Mouse (Mus musculus): Measurements from ENCODE around the gene Limk1. TPM values are rescaled to one million over a fixed set of nuclear protein-coding genes. Genes with fewer than 3 reads are reported as not detected.

Gene Limk1
- polyA plus RNA-seq, 1 experiment from 2014 or later: 5.3 TPM

DNA sequence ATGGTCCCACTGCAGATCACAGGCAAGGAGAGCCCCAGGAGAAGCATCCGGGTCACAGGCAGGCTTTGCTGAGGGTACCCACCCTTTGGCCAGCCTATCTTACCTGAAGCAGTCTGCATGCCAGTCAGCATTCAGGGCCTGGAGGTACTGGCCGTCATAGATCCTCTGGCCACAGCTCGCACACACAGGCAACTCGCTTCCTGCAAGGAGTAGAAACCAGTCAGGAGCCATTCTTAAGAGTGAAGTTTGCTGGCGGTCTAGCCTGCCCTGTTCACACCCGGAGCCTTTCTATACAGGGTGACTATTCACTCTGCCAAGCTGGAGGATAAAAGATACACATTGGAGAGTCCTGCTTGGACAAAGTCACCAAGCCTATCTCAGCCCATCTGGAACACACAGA lies 1.9 kb downstream of the Limk1 start:
- WGBS: 92% methylated on average over 6 of the region's 6 CpGs
- H3K27ac ChIP-seq (ENCODE audit: low read depth): no peak overlapping the region
- 0 out of 2 replicates have a peak, but pooled peaks cover 10% of the 10 kb centered on the region for H3K36me3 ChIP-seq (ENCODE audit: control insufficient read depth, insufficient read depth, low read length)
- no peaks in the 10 kb centered on the region for H3K27me3 ChIP-seq (replicated peaks; ENCODE audit: control insufficient read depth, insufficient read depth, low read length)
- no peak for DNase-seq (ENCODE audit: low spot score)
- peaks cover 7% of the 10 kb centered on the region; the same call in 1 of the 2 replicates for H3K4me1 ChIP-seq (replicated peaks; ENCODE audit: control insufficient read depth, insufficient read depth, low read length)
- H3K4me3 ChIP-seq (ENCODE audit: low read depth, low read length): no peak overlapping the region
- ATAC-seq (replicated peaks; ENCODE audit: low FRiP score, low TSS enrichment, low read depth): no peak
- no peak overlapping the region for H3K4me2 ChIP-seq (ENCODE audit: low read length)
- H3K9me3 ChIP-seq (ENCODE audit: control insufficient read depth, low read length): no peaks in the 10 kb centered on the region
- no peak overlapping the region for H3K9ac ChIP-seq (ENCODE audit: low read length)

DNA sequence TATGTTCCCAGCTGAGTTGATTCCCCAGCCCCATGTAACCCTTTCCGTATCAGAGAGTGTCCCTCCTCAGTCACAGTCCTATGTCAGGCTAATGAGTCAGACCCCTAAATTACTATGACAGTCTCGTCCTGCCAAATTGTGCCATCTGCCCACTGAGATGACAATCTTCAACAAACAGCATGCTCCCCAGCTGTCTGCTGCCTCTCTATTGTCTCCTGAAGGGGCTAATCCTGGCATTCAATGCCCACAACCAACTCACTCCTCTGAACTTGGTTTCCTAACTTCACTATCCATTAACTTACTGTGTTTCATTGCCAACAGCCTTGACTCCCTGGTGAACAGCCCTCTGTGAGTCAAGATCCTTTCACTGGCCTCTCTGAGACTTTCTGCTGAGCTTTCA lies 4.0 kb downstream of the Limk1 start:
- Histone ChIP-seq H3K27ac (ENCODE audit: low read depth) (no peak overlapping the region), H3K4me2 (ENCODE audit: low read length) (no peak overlapping the region), H3K36me3 (ENCODE audit: control insufficient read depth, insufficient read depth, low read length) (0 out of 2 replicates have a peak, but pooled peaks cover 10% of the 10 kb centered on the region), H3K4me1 (replicated peaks; ENCODE audit: control insufficient read depth, insufficient read depth, low read length) (peaks cover 22% of the 10 kb centered on the region), H3K4me3 (ENCODE audit: low read depth, low read length) (no peak overlapping the region), H3K9me3 (ENCODE audit: control insufficient read depth, low read length) (no peaks in the 10 kb centered on the region), H3K9ac (ENCODE audit: low read length) (no peak overlapping the region), H3K27me3 (replicated peaks; ENCODE audit: control insufficient read depth, insufficient read depth, low read length) (no peaks in the 10 kb centered on the region)
- no peak for ATAC-seq (replicated peaks; ENCODE audit: low FRiP score, low TSS enrichment, low read depth)
- no peak for DNase-seq (ENCODE audit: low spot score)
- WGBS: 73% methylated on average over 2 of the region's 2 CpGs

DNA sequence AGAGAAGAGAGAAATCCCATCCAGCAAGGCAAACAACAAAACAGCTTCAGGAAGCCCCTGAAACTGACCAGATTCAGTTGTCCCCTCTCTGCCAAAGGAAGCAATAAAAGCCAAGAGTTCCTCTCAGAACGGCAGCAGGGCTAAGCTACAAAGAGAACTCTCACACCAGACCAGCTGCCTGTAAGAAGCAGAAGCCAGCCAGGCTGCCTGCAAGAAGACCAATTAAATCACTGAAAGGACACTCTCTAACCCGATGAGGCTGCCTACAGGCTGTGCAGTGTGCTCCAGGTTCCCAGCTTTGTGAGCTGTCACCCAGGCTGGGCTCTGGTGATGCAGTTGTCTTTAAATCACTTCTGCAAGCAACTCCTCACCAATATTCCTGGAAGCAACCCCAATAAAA lies 4.6 kb downstream of the Limk1 start:
- Histone ChIP-seq H3K9me3 (ENCODE audit: control insufficient read depth, low read length) (no peaks in the 10 kb centered on the region), H3K9ac (ENCODE audit: low read length) (no peak overlapping the region), H3K36me3 (ENCODE audit: control insufficient read depth, insufficient read depth, low read length) (0 out of 2 replicates have a peak, but pooled peaks cover 10% of the 10 kb centered on the region), H3K4me3 (ENCODE audit: low read depth, low read length) (no peak overlapping the region), H3K27ac (ENCODE audit: low read depth) (no peak overlapping the region), H3K4me2 (ENCODE audit: low read length) (no peak overlapping the region), H3K4me1 (replicated peaks; ENCODE audit: control insufficient read depth, insufficient read depth, low read length) (peaks cover 22% of the 10 kb centered on the region), H3K27me3 (replicated peaks; ENCODE audit: control insufficient read depth, insufficient read depth, low read length) (no peaks in the 10 kb centered on the region)
- DNase-seq (ENCODE audit: low spot score): no peak
- ATAC-seq (replicated peaks; ENCODE audit: low FRiP score, low TSS enrichment, low read depth): no peak
- 52% methylated on average over 2 of the region's 2 CpGs for WGBS

DNA sequence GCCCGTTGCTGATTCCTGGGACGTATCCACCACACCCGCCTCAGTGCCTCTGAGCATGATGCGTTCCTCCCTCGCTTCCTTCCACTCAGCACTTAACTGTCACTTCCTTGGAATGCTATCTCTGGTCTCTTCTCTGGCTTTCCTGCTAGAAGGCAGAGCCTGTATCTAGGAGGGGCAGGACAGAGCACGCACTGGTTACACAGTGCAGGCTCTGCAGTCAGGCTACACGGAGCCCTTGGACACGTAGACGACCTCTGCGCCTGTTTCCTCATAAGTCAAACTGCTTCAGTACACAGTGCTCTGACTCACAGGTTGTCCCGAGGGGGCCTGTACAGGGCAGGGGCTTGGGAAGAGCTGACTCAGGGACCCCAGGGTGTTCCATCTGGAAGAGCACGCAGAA lies 8.2 kb downstream of the Limk1 start:
- Histone ChIP-seq H3K4me1 (replicated peaks; ENCODE audit: control insufficient read depth, insufficient read depth, low read length) (peaks cover 39% of the 10 kb centered on the region), H3K9me3 (ENCODE audit: control insufficient read depth, low read length) (no peaks in the 10 kb centered on the region), H3K9ac (ENCODE audit: low read length) (no peak overlapping the region), H3K4me2 (ENCODE audit: low read length) (peak overlapping the region; percentile 12; the same call in 1 of the 2 replicates), H3K4me3 (ENCODE audit: low read depth, low read length) (no peak overlapping the region), H3K36me3 (ENCODE audit: control insufficient read depth, insufficient read depth, low read length) (0 out of 2 replicates have a peak, but pooled peaks cover 1% of the 10 kb centered on the region), H3K27me3 (replicated peaks; ENCODE audit: control insufficient read depth, insufficient read depth, low read length) (no peaks in the 10 kb centered on the region), H3K27ac (ENCODE audit: low read depth) (0 out of 2 replicates have a peak overlapping the region, but pooled peaks have one; percentile 9)
- WGBS: 36% methylated on average over 12 of the region's 12 CpGs
- ATAC-seq (replicated peaks; ENCODE audit: low FRiP score, low TSS enrichment, low read depth) (no peak; the same call in 1 of the 2 replicates), DNase-seq (ENCODE audit: low spot score) (no peak)

DNA sequence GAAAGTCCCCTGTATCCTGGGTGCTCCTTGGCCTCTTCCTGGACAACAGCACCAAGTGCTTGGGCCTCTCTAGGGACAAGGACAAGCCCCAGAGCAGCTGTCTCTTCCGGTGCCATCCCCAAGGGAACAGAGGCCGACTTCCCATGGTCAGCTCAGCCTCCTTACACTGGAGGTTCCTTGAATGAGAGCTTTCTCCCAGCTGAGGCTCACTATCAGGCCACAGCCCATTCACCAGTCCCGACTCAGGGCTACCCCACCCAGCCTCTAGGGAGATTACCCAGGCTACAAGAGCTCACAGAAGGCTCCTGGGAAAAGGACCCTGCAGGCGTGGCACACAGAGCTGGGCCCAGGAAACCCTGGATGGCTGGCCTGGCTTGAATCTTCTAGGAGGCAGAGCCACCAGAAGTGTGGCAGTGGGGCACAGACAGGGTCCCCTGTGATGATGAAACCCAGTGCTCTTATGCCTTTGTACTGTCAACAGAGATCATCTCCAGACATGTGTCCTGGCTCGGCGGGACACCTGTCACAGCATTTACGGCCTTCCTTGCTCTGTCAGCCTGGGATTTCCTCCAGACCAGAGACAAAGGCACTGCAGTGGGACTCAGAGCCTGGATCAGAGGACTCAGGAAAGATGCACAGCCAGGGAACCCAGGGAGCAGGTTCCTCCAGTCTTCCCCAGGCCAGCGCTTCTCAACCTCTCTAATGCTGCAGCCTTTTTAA lies 9.4 kb downstream of the Limk1 start:
- Histone ChIP-seq H3K27me3 (replicated peaks; ENCODE audit: control insufficient read depth, insufficient read depth, low read length) (no peaks in the 10 kb centered on the region), H3K27ac (ENCODE audit: low read depth) (no peak overlapping the region), H3K9me3 (ENCODE audit: control insufficient read depth, low read length) (no peaks in the 10 kb centered on the region), H3K9ac (ENCODE audit: low read length) (no peak overlapping the region), H3K36me3 (ENCODE audit: control insufficient read depth, insufficient read depth, low read length) (no peaks in the 10 kb centered on the region), H3K4me3 (ENCODE audit: low read depth, low read length) (no peak overlapping the region), H3K4me1 (replicated peaks; ENCODE audit: control insufficient read depth, insufficient read depth, low read length) (peaks cover 40% of the 10 kb centered on the region), H3K4me2 (ENCODE audit: low read length) (no peak overlapping the region)
- no peak for DNase-seq (ENCODE audit: low spot score)
- 53% methylated on average over 8 of the region's 8 CpGs for WGBS
- no peak for ATAC-seq (replicated peaks; ENCODE audit: low FRiP score, low TSS enrichment, low read depth)

DNA sequence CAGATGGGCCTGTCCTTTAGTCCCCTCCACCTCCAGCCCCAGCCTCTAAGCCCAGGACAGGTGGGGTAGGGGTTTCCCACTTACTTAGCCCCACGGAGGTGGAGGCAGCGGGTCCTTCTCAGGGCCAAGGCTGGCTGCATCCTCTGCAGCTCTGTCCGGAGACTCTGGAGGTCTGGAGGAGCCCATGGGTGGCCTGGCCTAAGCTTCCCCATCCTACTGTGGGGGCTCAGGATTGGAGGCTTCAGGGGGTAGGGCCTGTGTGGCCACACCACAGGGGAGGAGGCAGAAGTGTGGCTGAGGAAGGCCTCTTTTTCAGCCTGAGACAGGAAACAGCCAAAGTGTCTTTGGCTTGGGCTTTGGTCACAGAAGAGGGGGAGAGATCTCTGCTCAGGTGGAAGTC lies 10.4 kb downstream of the Limk1 start:
- Histone ChIP-seq H3K27me3 (replicated peaks; ENCODE audit: control insufficient read depth, insufficient read depth, low read length) (no peaks in the 10 kb centered on the region), H3K36me3 (ENCODE audit: control insufficient read depth, insufficient read depth, low read length) (no peaks in the 10 kb centered on the region), H3K4me1 (replicated peaks; ENCODE audit: control insufficient read depth, insufficient read depth, low read length) (peaks cover 40% of the 10 kb centered on the region), H3K9ac (ENCODE audit: low read length) (no peak overlapping the region), H3K4me2 (ENCODE audit: low read length) (no peak overlapping the region), H3K9me3 (ENCODE audit: control insufficient read depth, low read length) (no peaks in the 10 kb centered on the region), H3K4me3 (ENCODE audit: low read depth, low read length) (no peak overlapping the region), H3K27ac (ENCODE audit: low read depth) (no peak overlapping the region)
- 90% methylated on average over 3 of the region's 3 CpGs for WGBS
- DNase-seq (ENCODE audit: low spot score) (no peak), ATAC-seq (replicated peaks; ENCODE audit: low FRiP score, low TSS enrichment, low read depth) (no peak)

DNA sequence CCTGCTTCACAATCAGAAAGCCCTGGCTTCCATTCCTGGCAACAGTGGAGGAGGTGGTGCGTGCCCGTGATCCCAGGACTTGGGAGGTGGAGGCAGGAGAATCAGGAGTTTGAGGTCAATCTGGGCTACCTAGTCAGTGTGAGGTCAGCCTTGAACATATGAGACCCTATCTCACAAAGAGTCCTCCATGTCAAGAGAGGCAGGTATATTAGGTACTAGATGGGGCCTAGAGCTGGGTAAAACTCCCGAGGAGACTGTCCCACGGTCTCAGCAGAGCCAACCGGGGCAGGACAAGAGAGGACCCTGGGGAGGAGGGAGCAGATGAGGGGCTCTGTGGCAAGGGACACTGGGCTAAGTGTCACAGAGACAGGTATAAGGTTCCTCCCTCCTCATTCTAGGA lies 10.9 kb downstream of the Limk1 start:
- Histone ChIP-seq H3K4me1 (replicated peaks; ENCODE audit: control insufficient read depth, insufficient read depth, low read length) (peaks cover 40% of the 10 kb centered on the region), H3K9me3 (ENCODE audit: control insufficient read depth, low read length) (no peaks in the 10 kb centered on the region), H3K9ac (ENCODE audit: low read length) (no peak overlapping the region), H3K4me2 (ENCODE audit: low read length) (no peak overlapping the region), H3K4me3 (ENCODE audit: low read depth, low read length) (no peak overlapping the region), H3K27ac (ENCODE audit: low read depth) (no peak overlapping the region), H3K36me3 (ENCODE audit: control insufficient read depth, insufficient read depth, low read length) (0 out of 2 replicates have a peak, but pooled peaks cover 1% of the 10 kb centered on the region), H3K27me3 (replicated peaks; ENCODE audit: control insufficient read depth, insufficient read depth, low read length) (no peaks in the 10 kb centered on the region)
- 85% methylated on average over 5 of the region's 5 CpGs for WGBS
- DNase-seq (ENCODE audit: low spot score) (no peak), ATAC-seq (replicated peaks; ENCODE audit: low FRiP score, low TSS enrichment, low read depth) (no peak)

DNA sequence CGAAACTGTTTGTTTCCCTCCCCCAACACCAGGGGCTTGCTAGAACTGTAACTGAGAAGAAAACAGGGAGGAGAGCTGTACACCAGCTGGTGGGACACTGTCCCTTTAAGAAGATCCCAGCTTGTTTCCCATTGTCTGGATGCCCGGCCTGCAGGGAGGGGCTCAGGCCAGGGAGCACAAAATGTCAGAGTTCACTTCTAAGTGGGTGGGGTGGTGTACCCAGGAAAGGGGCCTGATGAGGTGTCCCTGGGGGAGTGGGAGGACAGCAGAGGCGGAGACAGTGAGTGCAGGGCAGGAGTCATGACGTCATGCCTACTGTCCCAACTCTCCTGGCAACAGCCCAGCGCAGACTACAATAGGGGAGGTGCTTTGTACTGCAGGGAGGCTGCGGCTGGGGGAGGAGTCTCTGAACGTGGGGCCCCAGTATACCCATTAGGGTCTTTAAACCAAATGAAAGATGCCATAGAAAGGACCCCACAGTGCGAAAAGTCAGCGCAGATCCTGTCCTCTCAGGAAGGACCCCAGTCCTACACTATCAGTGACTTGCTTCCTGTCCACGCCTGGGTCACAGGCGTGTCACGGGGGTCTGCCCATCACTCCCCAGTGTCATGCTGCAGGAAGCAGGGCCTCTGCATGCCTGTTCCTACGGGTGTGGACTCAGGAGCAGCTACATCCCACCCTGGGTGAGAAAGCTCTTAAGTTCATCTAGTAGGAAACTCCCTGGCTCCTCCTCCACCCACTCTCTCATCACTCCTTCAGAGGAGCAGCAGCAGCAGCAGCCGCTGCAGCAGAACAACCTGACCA lies 12.2 kb downstream of the Limk1 start:
- peak overlapping the region; percentile 41 for H3K9ac ChIP-seq (ENCODE audit: low read length)
- peak; percentile 89 for ATAC-seq (replicated peaks; ENCODE audit: low FRiP score, low TSS enrichment, low read depth)
- peak overlapping the region; percentile 79 for H3K4me2 ChIP-seq (ENCODE audit: low read length)
- 1% methylated on average over 14 of the region's 14 CpGs for WGBS
- no peaks in the 10 kb centered on the region for H3K9me3 ChIP-seq (ENCODE audit: control insufficient read depth, low read length)
- H3K4me3 ChIP-seq (ENCODE audit: low read depth, low read length): peak overlapping the region; percentile 38
- peaks cover 40% of the 10 kb centered on the region for H3K4me1 ChIP-seq (replicated peaks; ENCODE audit: control insufficient read depth, insufficient read depth, low read length)
- H3K36me3 ChIP-seq (ENCODE audit: control insufficient read depth, insufficient read depth, low read length): 0 out of 2 replicates have a peak, but pooled peaks cover 6% of the 10 kb centered on the region
- peak; percentile 89 for DNase-seq (ENCODE audit: low spot score)
- no peaks in the 10 kb centered on the region for H3K27me3 ChIP-seq (replicated peaks; ENCODE audit: control insufficient read depth, insufficient read depth, low read length)
- peak overlapping the region; percentile 88 for H3K27ac ChIP-seq (ENCODE audit: low read depth)

All from intestine, embryonic 14.5 days (tissue).